Mouse (Mus musculus): ENCODE data around the gene Col18a1. TPM values are rescaled to one million over a fixed set of nuclear protein-coding genes. Genes with fewer than 3 reads are reported as not detected.
A peak's percentile ranks its signal among the peaks of the same experiment; 100 is the strongest.

Col18a1 gene
- polyA plus RNA-seq, 1 experiment = 45.7 TPM

DNA sequence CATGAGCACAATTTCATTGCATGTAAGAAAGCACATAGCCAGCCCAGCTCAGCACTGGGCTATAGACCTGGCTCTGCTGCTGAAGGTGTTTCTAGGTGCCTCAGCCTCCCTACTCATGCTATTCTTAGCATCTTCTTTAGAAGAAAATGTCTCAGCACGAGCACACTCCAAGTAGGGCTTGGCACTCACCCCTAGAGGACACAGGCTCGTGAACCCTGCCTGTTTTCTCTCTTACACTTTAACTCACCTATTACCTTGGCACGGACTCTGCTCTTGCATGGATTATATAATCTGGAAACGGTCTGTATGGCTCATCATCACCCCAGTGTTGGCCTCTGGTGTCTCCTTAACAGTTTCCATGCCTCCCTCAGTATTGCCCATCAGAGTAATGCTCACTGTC, 154.7 kb downstream of the Col18a1 start:
- Histone ChIP-seq H3K4me1 (ENCODE audit: control insufficient read depth, insufficient read depth, low read length) (peaks cover 8% of the 10 kb centered on the region; the same call in 1 of the 2 replicates), H3K27ac (ENCODE audit: insufficient read depth, low read length) (no peak overlapping the region), H3K27me3 (ENCODE audit: control insufficient read depth, insufficient read depth, low read length) (no peaks in the 10 kb centered on the region), H3K4me3 (replicated peaks; ENCODE audit: insufficient read depth, low read depth, low read length) (no peak overlapping the region)
- no peak for DNase-seq
- 78% methylated on average over 4 of the region's 4 CpGs for WGBS
- no peak for TF ChIP-seq POLR2A (IDR thresholded peaks at IDR 0.05; ENCODE audit: borderline replicate concordance, insufficient read depth, low read length)
- no peak for TF ChIP-seq CTCF (IDR thresholded peaks at IDR 0.05; ENCODE audit: borderline replicate concordance, insufficient read depth, low read depth, low read length)

DNA sequence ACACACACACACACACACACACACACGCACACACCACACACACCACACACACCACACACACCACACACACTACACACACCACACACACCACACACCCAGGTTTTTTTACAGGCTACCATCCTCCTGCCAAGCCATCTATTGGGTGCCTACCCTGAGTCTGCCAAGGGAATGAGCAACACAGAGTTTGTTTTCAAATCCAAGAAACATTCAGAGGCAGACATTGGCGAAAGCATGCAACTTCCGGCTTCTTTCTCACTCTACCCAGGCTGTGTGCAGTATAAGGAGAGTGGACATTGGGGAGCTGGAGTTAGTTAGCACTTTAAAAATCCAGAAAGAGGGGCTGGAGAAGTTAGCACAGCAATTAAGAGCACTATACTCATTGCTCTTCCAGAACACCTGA, 157.7 kb downstream of the Col18a1 start:
- Histone ChIP-seq H3K4me1 (ENCODE audit: control insufficient read depth, insufficient read depth, low read length) (peaks cover 16% of the 10 kb centered on the region), H3K27ac (ENCODE audit: insufficient read depth, low read length) (peak overlapping the region; percentile 57), H3K27me3 (ENCODE audit: control insufficient read depth, insufficient read depth, low read length) (no peaks in the 10 kb centered on the region), H3K4me3 (replicated peaks; ENCODE audit: insufficient read depth, low read depth, low read length) (no peak overlapping the region)
- DNase-seq = peak; percentile 43 to 57
- 21% methylated on average over 3 of the region's 3 CpGs for WGBS
- no peak for TF ChIP-seq CTCF (IDR thresholded peaks at IDR 0.05; ENCODE audit: borderline replicate concordance, insufficient read depth, low read depth, low read length)
- TF ChIP-seq POLR2A (IDR thresholded peaks at IDR 0.05; ENCODE audit: borderline replicate concordance, insufficient read depth, low read length) = no peak

DNA sequence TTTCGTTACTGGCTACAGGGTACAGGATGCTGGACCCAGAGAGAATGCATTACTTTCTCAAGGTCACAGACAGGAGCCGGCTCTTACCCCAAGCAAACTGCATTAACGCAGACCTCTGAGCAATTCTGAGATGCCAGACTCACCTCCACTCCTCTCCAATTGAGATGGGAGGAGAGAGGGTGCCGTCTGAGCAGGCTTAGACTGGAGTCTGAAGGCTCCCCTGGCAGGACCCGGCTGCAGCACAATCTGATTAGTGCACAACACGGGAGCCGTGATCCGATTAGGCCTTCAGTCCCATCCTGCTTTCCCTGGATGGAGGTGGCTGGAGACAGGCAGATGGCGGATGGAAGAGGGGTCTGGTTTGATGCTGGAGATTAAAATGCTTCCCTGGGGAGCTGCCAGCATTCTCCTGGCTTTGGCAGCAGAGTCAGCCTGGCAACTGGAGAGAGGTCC, 158.2 kb downstream of the Col18a1 start:
- no peaks in the 10 kb centered on the region for H3K27me3 ChIP-seq (ENCODE audit: control insufficient read depth, insufficient read depth, low read length)
- peaks cover 16% of the 10 kb centered on the region for H3K4me1 ChIP-seq (ENCODE audit: control insufficient read depth, insufficient read depth, low read length)
- no peak for TF ChIP-seq CTCF (IDR thresholded peaks at IDR 0.05; ENCODE audit: borderline replicate concordance, insufficient read depth, low read depth, low read length)
- no peak for TF ChIP-seq POLR2A (IDR thresholded peaks at IDR 0.05; ENCODE audit: borderline replicate concordance, insufficient read depth, low read length)
- DNase-seq = peak; percentile 86
- 15% methylated on average over 9 of the region's 9 CpGs for WGBS
- no peak overlapping the region for H3K4me3 ChIP-seq (replicated peaks; ENCODE audit: insufficient read depth, low read depth, low read length)
- H3K27ac ChIP-seq (ENCODE audit: insufficient read depth, low read length) = peak overlapping the region; percentile 57

DNA sequence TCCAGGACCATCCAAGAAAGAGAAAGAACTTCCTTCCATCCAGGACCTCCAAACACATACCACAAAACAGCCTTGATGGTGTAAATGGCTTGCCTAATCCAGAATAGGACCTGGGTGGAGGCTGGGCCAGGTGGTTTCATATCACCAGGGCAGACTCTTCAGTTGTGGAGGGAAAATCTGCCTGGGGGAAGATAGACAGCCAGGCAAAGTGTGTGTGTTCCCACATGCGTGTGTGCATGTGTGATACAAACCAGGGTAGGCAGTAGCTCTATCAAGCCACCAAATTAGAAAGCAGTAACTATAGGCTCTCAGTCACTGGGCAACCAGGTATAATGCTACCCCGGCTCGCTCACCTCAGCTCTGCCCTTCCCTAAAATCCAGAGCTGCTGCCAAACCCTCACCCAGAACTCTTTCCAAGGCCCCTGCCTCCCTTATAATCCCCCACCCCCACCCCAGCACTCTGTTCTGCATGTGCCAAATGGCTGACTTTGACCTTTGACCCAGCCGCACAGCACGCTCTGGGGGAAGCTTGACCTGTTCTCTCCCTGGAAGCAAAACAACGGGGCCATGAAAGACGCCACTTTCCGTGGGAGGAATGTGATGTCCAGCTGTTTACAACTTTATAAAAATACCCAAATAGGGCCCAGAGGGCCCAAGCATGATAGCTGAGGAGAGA, 158.8 kb downstream of the Col18a1 start:
- Histone ChIP-seq H3K27me3 (ENCODE audit: control insufficient read depth, insufficient read depth, low read length) (no peaks in the 10 kb centered on the region), H3K27ac (ENCODE audit: insufficient read depth, low read length) (peak overlapping the region; percentile 57; the same call in 1 of the 2 replicates), H3K4me1 (ENCODE audit: control insufficient read depth, insufficient read depth, low read length) (peaks cover 16% of the 10 kb centered on the region), H3K4me3 (replicated peaks; ENCODE audit: insufficient read depth, low read depth, low read length) (no peak overlapping the region)
- DNase-seq = peak in 1 of 2 experiments; percentile 18
- 72% methylated on average over 8 of the region's 8 CpGs for WGBS
- TF ChIP-seq CTCF (IDR thresholded peaks at IDR 0.05; ENCODE audit: borderline replicate concordance, insufficient read depth, low read depth, low read length) = no peak
- TF ChIP-seq POLR2A (IDR thresholded peaks at IDR 0.05; ENCODE audit: borderline replicate concordance, insufficient read depth, low read length) = no peak

- Histone ChIP-seq H3K4me3 (replicated peaks; ENCODE audit: insufficient read depth, low read depth, low read length) (no peak overlapping the region), H3K27me3 (ENCODE audit: control insufficient read depth, insufficient read depth, low read length) (no peaks in the 10 kb centered on the region), H3K4me1 (ENCODE audit: control insufficient read depth, insufficient read depth, low read length) (peaks cover 16% of the 10 kb centered on the region), H3K27ac (ENCODE audit: insufficient read depth, low read length) (no peak overlapping the region)
- DNase-seq = no peak
- WGBS = 37% methylated on average over 7 of the region's 7 CpGs
- TF ChIP-seq POLR2A (IDR thresholded peaks at IDR 0.05; ENCODE audit: borderline replicate concordance, insufficient read depth, low read length) (no peak), CTCF (IDR thresholded peaks at IDR 0.05; ENCODE audit: borderline replicate concordance, insufficient read depth, low read depth, low read length) (no peak)
These were observed 161.4 kb downstream of the Col18a1 start for GRCm38 (mm10) chr10:77004936-77005335.

Other genes with a start within 250 kb of the Col18a1 start
- 72.3 and 79.5 TPM in 2 replicates for gene Pcbp3, start 204.7 kb downstream of the Col18a1 start, polyA plus RNA-seq (2012; rRNA removed)
- gene Slc19a1, start 134.3 kb downstream of the Col18a1 start, polyA plus RNA-seq (2012; rRNA removed) = 39.5 and 49.4 TPM in 2 replicates
- gene Pofut2, start 92.7 kb upstream of the Col18a1 start, polyA plus RNA-seq (2012; rRNA removed) = 44.9 and 45.2 TPM in 2 replicates